Mouse (Mus musculus) heart, embryonic 13.5 days (tissue): ENCODE results near the gene Ctf1. TPM values are rescaled to one million over a fixed set of nuclear protein-coding genes. Genes with fewer than 3 reads are reported as not detected.
A peak's percentile ranks its signal among the peaks of the same experiment; 100 is the strongest.

Experiments
- ATAC-seq: fragments of 200-750 bp; cut with Nextera tagmentation; 2 replicates; pipeline ENCODE4 v1.8.0; 2017; ENCODE audit warnings: moderate TSS enrichment; ENCODE audit not compliant: insufficient number of reproducible peaks, low FRiP score, low TSS enrichment; ENCODE audit errors: extremely low read depth
- H3K27ac ChIP-seq: fragments of 300-500 bp; sonication (generic); replicated peaks from 2 replicates; pipeline ENCODE4 v1.5.1; 2015; ENCODE audit warnings: moderate library complexity, mild to moderate bottlenecking, inconsistent platforms
- H3K27me3 ChIP-seq: fragments of 300-500 bp; sonication (generic); replicated peaks from 2 replicates; pipeline ENCODE4 v1.6.1; 2015; ENCODE audit warnings: mild to moderate bottlenecking, inconsistent platforms
- H3K36me3 ChIP-seq: fragments of 300-500 bp; sonication (generic); 2 replicates; pipeline ENCODE4 v1.6.1; 2015; ENCODE audit warnings: mild to moderate bottlenecking, inconsistent platforms
- H3K4me1 ChIP-seq: fragments of 300-500 bp; sonication (generic); 2 replicates; pipeline ENCODE4 v1.6.1; 2015; ENCODE audit warnings: inconsistent platforms
- H3K4me2 ChIP-seq: fragments of 300-500 bp; sonication (generic); 2 replicates; pipeline ENCODE4 v1.6.1; 2015; ENCODE audit warnings: inconsistent platforms, mild to moderate bottlenecking, moderate library complexity
- H3K4me3 ChIP-seq: fragments of 300-500 bp; sonication (generic); 2 replicates; pipeline ENCODE4 v1.5.1; 2015; ENCODE audit warnings: moderate library complexity, mild to moderate bottlenecking, inconsistent platforms
- H3K9ac ChIP-seq: fragments of 300-500 bp; sonication (generic); 2 replicates; pipeline ENCODE4 v1.6.1; 2015; ENCODE audit warnings: inconsistent platforms, mild to moderate bottlenecking, moderate library complexity
- H3K9me3 ChIP-seq: fragments of 300-500 bp; sonication (generic); 2 replicates; pipeline ENCODE4 v1.6.1; 2016; ENCODE audit warnings: inconsistent platforms
- WGBS: fragments of 180-500 bp; shearing (Covaris S2); methylation state at CpG from one replicate; pipeline ENCODE4 v1.1.7; 2015; ENCODE audit warnings: mixed read lengths; 5-methylcytosine and 5-hydroxymethylcytosine counted together
- microRNA counts: library from miRNA; unstranded; fragments of <30 nt; microRNA quantifications from one replicate; lab custom pipeline; 2016
- microRNA-seq: library from miRNA; unstranded; fragments of <30 nt; microRNA quantifications from one replicate; pipeline ENCODE4, GENCODE M21; 2016
- polyA plus RNA-seq: library from polyadenylated mRNA; unstranded; fragments of >200 nt; fragmentation: Nextera tagmentation; extraction: Ambion mirVana; gene quantifications from 2 replicates; pipeline ENCODE4 v1.2.1, GENCODE M21; 2015

Ctf1 gene
- polyA plus RNA-seq, 1 experiment from 2014 or later: 4.6 TPM

DNA sequence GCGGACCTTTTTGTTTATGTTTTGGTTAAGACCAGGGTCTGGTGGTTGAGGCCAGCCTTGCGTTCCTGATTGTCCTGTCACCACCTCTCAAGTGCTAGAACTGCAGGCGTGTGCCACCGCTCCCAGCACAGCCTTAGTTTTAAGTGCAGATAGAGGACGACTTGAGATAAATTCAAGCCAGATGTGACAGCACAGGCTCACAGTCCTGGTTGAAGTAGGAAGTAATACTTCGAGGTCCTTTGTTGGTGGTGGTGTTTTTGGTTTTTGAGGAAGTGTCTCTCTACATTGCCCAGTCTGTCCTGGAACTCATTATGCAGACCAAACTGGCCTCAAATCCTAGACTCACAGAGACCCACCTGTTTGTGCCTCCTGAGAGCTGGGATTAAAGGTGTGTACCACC is 47.2 kb downstream of the Ctf1 start:
- peak overlapping the region; percentile 50 for H3K4me2 ChIP-seq
- H3K36me3 ChIP-seq: peaks cover 72% of the 10 kb centered on the region
- peak overlapping the region; percentile 62 for H3K9ac ChIP-seq
- no peak for ATAC-seq
- H3K9me3 ChIP-seq: no peaks in the 10 kb centered on the region
- no peak overlapping the region for H3K27ac ChIP-seq
- 13% methylated on average over 6 of the region's 6 CpGs for WGBS
- no peak overlapping the region for H3K4me3 ChIP-seq
- H3K27me3 ChIP-seq: peaks cover 27% of the 10 kb centered on the region
- peaks cover 22% of the 10 kb centered on the region for H3K4me1 ChIP-seq

DNA sequence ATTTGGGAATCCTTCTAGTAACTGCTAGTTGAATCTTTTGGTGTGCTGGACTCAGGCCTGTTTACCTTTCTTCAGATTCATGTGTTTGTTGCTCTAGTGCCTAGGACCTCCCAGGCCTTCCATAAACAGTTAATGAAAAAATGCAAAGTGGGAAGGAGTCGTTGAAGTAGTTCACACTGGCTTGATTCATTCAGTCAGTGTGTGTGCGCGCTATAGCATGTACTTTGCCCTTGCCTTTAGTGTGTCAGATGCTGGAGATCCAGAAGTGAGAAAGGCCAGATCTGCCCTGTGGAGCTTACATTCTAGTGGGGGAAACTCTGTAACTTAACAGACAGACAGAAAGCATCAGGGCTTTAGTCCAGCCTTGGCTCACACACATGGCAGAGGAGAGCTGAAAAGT is 47.9 kb downstream of the Ctf1 start:
- ATAC-seq: no peak
- Histone ChIP-seq H3K4me3 (no peak overlapping the region), H3K4me2 (no peak overlapping the region), H3K27me3 (peaks cover 22% of the 10 kb centered on the region), H3K9me3 (no peaks in the 10 kb centered on the region), H3K36me3 (peaks cover 72% of the 10 kb centered on the region), H3K4me1 (peaks cover 22% of the 10 kb centered on the region), H3K9ac (no peak overlapping the region), H3K27ac (no peak overlapping the region)
- WGBS: 82% methylated on average over 3 of the region's 3 CpGs

DNA sequence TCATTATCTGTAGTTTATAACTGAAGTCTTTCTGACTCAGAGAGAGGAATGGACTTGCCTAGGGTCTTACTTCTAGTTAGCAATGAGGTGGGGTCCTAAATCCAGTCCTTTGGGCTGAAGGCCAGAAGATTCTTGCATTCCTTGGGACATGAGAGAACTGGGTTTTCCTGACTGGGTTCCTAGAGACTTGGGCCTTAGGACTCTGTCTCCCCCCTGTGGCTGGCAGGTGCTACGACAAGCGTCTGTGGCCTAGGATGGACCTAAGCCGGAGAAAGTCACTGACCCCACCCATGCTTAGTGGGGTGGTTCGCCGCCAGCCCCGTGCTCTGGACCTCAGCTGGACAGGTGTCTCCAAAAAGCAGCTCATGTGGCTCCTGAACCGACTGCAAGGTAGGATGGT is 48.5 kb downstream of the Ctf1 start:
- H3K4me3 ChIP-seq: no peak overlapping the region

DNA sequence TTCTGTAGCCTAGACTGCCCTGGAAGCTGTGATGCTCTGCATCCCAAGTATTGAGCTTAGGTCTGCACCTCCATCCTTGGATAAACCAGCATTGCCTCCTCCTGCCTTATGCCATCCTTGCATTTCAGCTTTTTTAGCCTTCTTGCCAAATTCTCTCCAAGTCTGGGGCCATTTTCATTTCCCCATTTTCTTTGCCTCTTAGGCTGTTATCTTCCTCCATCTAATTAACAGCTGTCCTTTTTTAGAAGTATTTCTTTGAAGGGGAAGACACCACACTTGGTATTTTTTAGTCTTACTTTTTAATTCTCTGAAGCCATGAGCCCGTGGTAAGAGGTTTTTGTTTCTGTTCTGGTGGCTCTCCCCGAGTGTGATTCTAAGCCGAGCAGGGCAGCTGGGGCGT is 51.1 kb downstream of the Ctf1 start:
- no peak overlapping the region for H3K4me3 ChIP-seq
- ATAC-seq: no peak
- H3K36me3 ChIP-seq: peaks cover 72% of the 10 kb centered on the region
- H3K9ac ChIP-seq: no peak overlapping the region
- H3K4me1 ChIP-seq: peaks cover 31% of the 10 kb centered on the region
- H3K27me3 ChIP-seq: peaks cover 2% of the 10 kb centered on the region; the same call in 1 of the 2 replicates
- H3K4me2 ChIP-seq: no peak overlapping the region
- no peaks in the 10 kb centered on the region for H3K9me3 ChIP-seq
- WGBS: 82% methylated on average over 4 of the region's 4 CpGs
- H3K27ac ChIP-seq: no peak overlapping the region

More for the DNA sequence above, 48.5 kb downstream of the Ctf1 start:
- WGBS: 24% methylated on average over 7 of the region's 7 CpGs
- Histone ChIP-seq H3K9ac (no peak overlapping the region), H3K36me3 (peaks cover 72% of the 10 kb centered on the region), H3K4me1 (peaks cover 22% of the 10 kb centered on the region), H3K27me3 (peaks cover 21% of the 10 kb centered on the region), H3K27ac (no peak overlapping the region), H3K4me2 (no peak overlapping the region), H3K9me3 (no peaks in the 10 kb centered on the region)
- no peak for ATAC-seq

DNA sequence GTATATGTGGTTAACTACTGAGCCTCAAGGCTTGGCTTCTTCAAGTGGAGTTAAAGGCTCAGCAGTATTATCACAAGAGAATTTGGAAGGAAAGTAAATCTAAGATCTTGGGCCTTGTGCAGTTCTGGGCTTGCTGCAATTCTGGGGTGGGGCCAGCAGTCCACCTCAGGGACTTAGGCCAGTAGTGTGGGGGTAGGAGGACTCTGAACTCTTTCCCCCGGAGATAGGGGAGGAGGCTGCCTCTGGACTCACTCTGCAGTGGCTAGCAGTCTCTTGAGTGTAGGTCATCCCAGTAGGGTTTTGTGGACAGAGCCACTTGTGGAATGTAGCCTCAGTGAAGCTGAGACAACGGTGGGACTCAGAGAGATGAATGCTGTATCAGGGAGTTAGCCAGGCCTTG is 53.2 kb downstream of the Ctf1 start:
- Histone ChIP-seq H3K4me3 (no peak overlapping the region), H3K4me2 (no peak overlapping the region), H3K27ac (no peak overlapping the region), H3K4me1 (peaks cover 27% of the 10 kb centered on the region), H3K9ac (no peak overlapping the region), H3K9me3 (no peaks in the 10 kb centered on the region), H3K27me3 (peaks cover 2% of the 10 kb centered on the region; the same call in 1 of the 2 replicates), H3K36me3 (peaks cover 70% of the 10 kb centered on the region)
- ATAC-seq: no peak
- WGBS: 67% methylated on average over 2 of the region's 2 CpGs

DNA sequence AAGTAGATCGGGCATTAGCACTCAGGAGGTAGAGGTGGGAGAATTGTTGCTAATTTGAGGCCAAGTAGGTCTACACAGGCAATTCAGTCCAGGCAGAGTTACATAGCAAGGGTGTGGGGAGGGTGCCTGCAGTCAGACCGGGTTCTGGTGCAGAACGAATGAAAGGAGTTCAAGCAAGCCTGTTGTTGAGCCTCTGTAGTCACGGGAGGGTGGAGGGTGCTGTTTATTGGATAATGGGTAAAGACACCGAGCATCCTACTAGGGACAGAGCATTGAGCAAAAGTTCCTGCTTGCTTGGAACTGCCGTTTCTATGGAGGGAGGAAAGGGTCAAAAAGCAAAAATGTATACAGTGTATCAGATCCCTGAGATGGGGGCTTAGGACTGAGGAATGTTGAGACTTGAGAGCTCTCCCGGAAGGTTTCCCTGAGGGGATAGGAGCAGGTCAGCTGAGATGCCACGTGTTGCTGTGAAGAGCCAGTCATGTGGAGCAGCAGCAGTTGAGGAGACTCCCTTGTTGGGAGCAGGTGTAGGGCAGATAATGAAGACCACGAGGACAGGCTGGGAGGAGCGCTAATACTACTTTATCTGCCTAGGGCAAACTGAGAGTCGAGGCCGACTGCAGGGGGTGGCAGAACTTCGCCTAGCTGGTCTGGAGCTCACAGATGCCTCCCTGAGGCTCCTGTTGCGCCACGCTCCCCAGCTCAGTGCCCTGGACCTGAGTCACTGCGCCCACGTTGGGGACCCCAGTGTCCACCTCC is 54.5 kb downstream of the Ctf1 start:
- no peak overlapping the region for H3K27ac ChIP-seq
- peaks cover 63% of the 10 kb centered on the region for H3K36me3 ChIP-seq
- H3K4me2 ChIP-seq: peak overlapping the region; percentile 77; the same call in 1 of the 2 replicates
- peaks cover 32% of the 10 kb centered on the region for H3K4me1 ChIP-seq
- no peaks in the 10 kb centered on the region; the same call in 1 of the 2 replicates for H3K27me3 ChIP-seq
- no peak overlapping the region for H3K9ac ChIP-seq
- ATAC-seq: no peak
- no peaks in the 10 kb centered on the region for H3K9me3 ChIP-seq
- H3K4me3 ChIP-seq: no peak overlapping the region
- WGBS: 69% methylated on average over 17 of the region's 17 CpGs

MicroRNAs within 50 kb of the gene (microRNA counts, 519-probe panel; counts per million panel counts)
- microRNA mmu-miR-762 (lab: Ali Mortazavi, UCI): 209 counts per million, percentile 61 among the panel's probes with 10 or more counts

Small RNA genes within 50 kb of the gene (microRNA-seq; reads per million reads assigned to microRNA genes)
- not detected for gene Mir762

Other genes starting within 250 kb of the Ctf1 start
- gene Fbrs, start 233.5 kb upstream of the Ctf1 start, polyA plus RNA-seq: 7.3 and 7.7 TPM in 2 replicates
- gene Srcap, start 200.8 kb upstream of the Ctf1 start, polyA plus RNA-seq: 30.9 and 33.1 TPM in 2 replicates
- gene Gm42715, start 193.2 kb upstream of the Ctf1 start, polyA plus RNA-seq: 9.4 TPM in 2 replicates
- gene Tmem265, start 151.3 kb upstream of the Ctf1 start, polyA plus RNA-seq: 0.47 and 3.5 TPM in 2 replicates
- gene Phkg2, start 139.4 kb upstream of the Ctf1 start, polyA plus RNA-seq: 30.2 and 34.3 TPM in 2 replicates
- gene Ccdc189, start 124.1 kb upstream of the Ctf1 start, polyA plus RNA-seq: 7.8 and 8.4 TPM in 2 replicates
- gene Rnf40, start 124.0 kb upstream of the Ctf1 start, polyA plus RNA-seq: 25.7 and 26.9 TPM in 2 replicates
- gene Zfp629, start 96.9 kb upstream of the Ctf1 start, polyA plus RNA-seq: 8.4 and 9.5 TPM in 2 replicates
- gene Bcl7c, start 3.8 kb upstream of the Ctf1 start, polyA plus RNA-seq: 30.7 and 35.8 TPM in 2 replicates
- gene Ctf2, start 19.4 kb downstream of the Ctf1 start, polyA plus RNA-seq: 0.08 TPM in 1 of 2 replicates, not detected in the other
- gene Fbxl19, start 31.8 kb downstream of the Ctf1 start, polyA plus RNA-seq: 1.8 and 3.0 TPM in 2 replicates
- 15.8 and 15.9 TPM in 2 replicates for gene Orai3, start 57.1 kb downstream of the Ctf1 start, polyA plus RNA-seq
- 12.6 and 17.0 TPM in 2 replicates for gene Setd1a, start 63.9 kb downstream of the Ctf1 start, polyA plus RNA-seq
- gene Gm49388, start 72.9 kb downstream of the Ctf1 start, polyA plus RNA-seq: not detected in 2 replicates
- 19.5 and 21.6 TPM in 2 replicates for gene Hsd3b7, start 87.9 kb downstream of the Ctf1 start, polyA plus RNA-seq
- gene Stx4a, start 111.6 kb downstream of the Ctf1 start, polyA plus RNA-seq: 39.2 and 48.9 TPM in 2 replicates
- 1.1 and 1.7 TPM in 2 replicates for gene Stx1b, start 111.8 kb downstream of the Ctf1 start, polyA plus RNA-seq
- gene Zfp646, start 163.5 kb downstream of the Ctf1 start, polyA plus RNA-seq: 5.6 and 6.6 TPM in 2 replicates
- 9.7 and 10.4 TPM in 2 replicates for gene Zfp668, start 164.1 kb downstream of the Ctf1 start, polyA plus RNA-seq
- gene Prss53, start 178.2 kb downstream of the Ctf1 start, polyA plus RNA-seq: 1.4 and 1.5 TPM in 2 replicates
- gene Gm21974, start 182.7 kb downstream of the Ctf1 start, polyA plus RNA-seq: not detected in 2 replicates
- gene Vkorc1, start 182.9 kb downstream of the Ctf1 start, polyA plus RNA-seq: 109 and 120 TPM in 2 replicates
- gene Bckdk, start 191.3 kb downstream of the Ctf1 start, polyA plus RNA-seq: 145 and 150 TPM in 2 replicates
- gene Kat8, start 199.8 kb downstream of the Ctf1 start, polyA plus RNA-seq: 25.1 and 27.0 TPM in 2 replicates
- gene Prss8, start 217.4 kb downstream of the Ctf1 start, polyA plus RNA-seq: 1.6 and 1.8 TPM in 2 replicates
- gene Prss36, start 234.0 kb downstream of the Ctf1 start, polyA plus RNA-seq: 8.4 and 8.6 TPM in 2 replicates